Mouse (Mus musculus) kidney, embryonic 16.5 days (tissue): Measurements from ENCODE around the gene Nosip. TPM values are rescaled to one million over a fixed set of nuclear protein-coding genes. Genes with fewer than 3 reads are reported as not detected.

Source experiments
- ATAC-seq: fragments of 200-750 bp; cut with Nextera tagmentation; 2 replicates; pipeline ENCODE4 v1.8.0; 2017; ENCODE audit warnings: moderate TSS enrichment; ENCODE audit not compliant: low FRiP score, low TSS enrichment
- H3K27ac ChIP-seq: fragments of 300-500 bp; sonication (generic); 2 replicates; pipeline ENCODE4 v1.5.1; 2014; ENCODE audit warnings: low read length
- H3K27me3 ChIP-seq: fragments of 300-500 bp; sonication (generic); 2 replicates; pipeline ENCODE4 v1.6.1; 2014; ENCODE audit warnings: low read length, control low read depth, mixed read lengths; ENCODE audit not compliant: insufficient read depth
- H3K36me3 ChIP-seq: fragments of 300-500 bp; sonication (generic); 2 replicates; pipeline ENCODE4 v1.6.1; 2014; ENCODE audit warnings: low read length, control low read depth, mixed read lengths; ENCODE audit not compliant: insufficient read depth
- H3K4me1 ChIP-seq: fragments of 300-500 bp; sonication (generic); 2 replicates; pipeline ENCODE4 v1.6.1; 2014; ENCODE audit warnings: low read length, control low read depth, mixed read lengths; ENCODE audit not compliant: insufficient read depth
- H3K4me2 ChIP-seq: fragments of 300-500 bp; sonication (generic); replicated peaks from 2 replicates; pipeline ENCODE4 v1.6.1; 2014; ENCODE audit warnings: low read depth, low read length
- H3K4me3 ChIP-seq: fragments of 300-500 bp; sonication (generic); 2 replicates; pipeline ENCODE4 v1.5.1; 2014; ENCODE audit warnings: mild to moderate bottlenecking, low read length
- H3K9ac ChIP-seq: fragments of 300-500 bp; sonication (generic); replicated peaks from 2 replicates; pipeline ENCODE4 v1.6.1; 2014; ENCODE audit warnings: low read length
- H3K9me3 ChIP-seq: fragments of 300-500 bp; sonication (generic); 2 replicates; pipeline ENCODE4 v1.6.1; 2016; ENCODE audit warnings: low read length, control low read depth
- WGBS: fragments of 180-500 bp; shearing (Covaris S2); extraction: QIAGEN DNeasy Blood & Tissue Kit; methylation state at CpG from one replicate; pipeline ENCODE4 v1.1.7; 2014; 5-methylcytosine and 5-hydroxymethylcytosine counted together
- microRNA counts: library from miRNA; unstranded; fragments of <30 nt; microRNA quantifications from one replicate; lab custom pipeline; 2016
- microRNA-seq: library from miRNA; unstranded; fragments of <30 nt; microRNA quantifications from one replicate; pipeline ENCODE4, GENCODE M21; 2016
- polyA plus RNA-seq: library from polyadenylated mRNA; unstranded; fragments of >200 nt; fragmentation: Nextera tagmentation; extraction: Ambion mirVana; gene quantifications from 2 replicates; pipeline ENCODE4 v1.2.1, GENCODE M21; 2015

Nosip gene
- polyA plus RNA-seq, 1 experiment from 2014 or later, result 86.3 TPM

DNA sequence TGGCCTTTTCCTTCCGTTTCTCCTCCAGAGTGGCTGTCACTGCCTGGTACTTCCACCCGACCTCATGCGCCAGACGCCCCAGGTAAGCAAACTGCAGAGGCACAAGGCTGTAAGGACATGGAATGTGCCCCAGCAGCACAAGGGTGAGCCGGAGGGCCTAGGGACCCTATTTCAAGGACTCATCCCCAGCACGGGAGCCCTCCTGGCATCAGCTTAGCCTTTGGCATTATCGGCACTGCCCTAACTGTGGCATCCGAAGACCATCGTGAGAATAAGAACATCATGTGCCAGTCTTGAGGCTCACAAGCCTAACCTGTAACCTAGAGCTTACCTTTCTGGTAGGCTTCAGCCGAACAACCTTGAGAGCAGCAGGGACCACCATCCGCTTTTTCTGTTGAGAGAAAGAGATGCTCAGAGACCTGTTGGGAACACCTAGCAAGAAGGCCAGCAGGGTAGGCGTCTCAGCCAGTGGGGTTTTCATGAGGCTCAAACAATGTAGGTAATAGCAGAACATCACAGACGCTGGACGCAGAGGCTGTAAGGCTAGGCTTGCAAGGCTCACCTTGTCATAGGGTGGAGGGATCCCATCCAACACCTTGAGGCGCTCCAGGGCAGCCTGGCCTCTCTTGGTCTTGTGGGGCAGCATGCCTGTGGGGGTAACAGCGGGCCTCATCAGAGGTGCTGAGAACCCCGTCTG lies 64.1 kb downstream of the Nosip start:
- H3K36me3 ChIP-seq, result peaks cover 51% of the 10 kb centered on the region
- ATAC-seq, result no peak
- H3K4me3 ChIP-seq, result peak overlapping the region; percentile 88
- 73% methylated on average over 17 of the region's 17 CpGs for WGBS
- no peaks in the 10 kb centered on the region for H3K9me3 ChIP-seq
- H3K4me1 ChIP-seq, result peaks cover 53% of the 10 kb centered on the region
- peak overlapping the region; percentile 95 for H3K27ac ChIP-seq
- H3K4me2 ChIP-seq, result peak overlapping the region; percentile 92
- H3K27me3 ChIP-seq, result no peaks in the 10 kb centered on the region
- H3K9ac ChIP-seq, result peak overlapping the region; percentile 94

DNA sequence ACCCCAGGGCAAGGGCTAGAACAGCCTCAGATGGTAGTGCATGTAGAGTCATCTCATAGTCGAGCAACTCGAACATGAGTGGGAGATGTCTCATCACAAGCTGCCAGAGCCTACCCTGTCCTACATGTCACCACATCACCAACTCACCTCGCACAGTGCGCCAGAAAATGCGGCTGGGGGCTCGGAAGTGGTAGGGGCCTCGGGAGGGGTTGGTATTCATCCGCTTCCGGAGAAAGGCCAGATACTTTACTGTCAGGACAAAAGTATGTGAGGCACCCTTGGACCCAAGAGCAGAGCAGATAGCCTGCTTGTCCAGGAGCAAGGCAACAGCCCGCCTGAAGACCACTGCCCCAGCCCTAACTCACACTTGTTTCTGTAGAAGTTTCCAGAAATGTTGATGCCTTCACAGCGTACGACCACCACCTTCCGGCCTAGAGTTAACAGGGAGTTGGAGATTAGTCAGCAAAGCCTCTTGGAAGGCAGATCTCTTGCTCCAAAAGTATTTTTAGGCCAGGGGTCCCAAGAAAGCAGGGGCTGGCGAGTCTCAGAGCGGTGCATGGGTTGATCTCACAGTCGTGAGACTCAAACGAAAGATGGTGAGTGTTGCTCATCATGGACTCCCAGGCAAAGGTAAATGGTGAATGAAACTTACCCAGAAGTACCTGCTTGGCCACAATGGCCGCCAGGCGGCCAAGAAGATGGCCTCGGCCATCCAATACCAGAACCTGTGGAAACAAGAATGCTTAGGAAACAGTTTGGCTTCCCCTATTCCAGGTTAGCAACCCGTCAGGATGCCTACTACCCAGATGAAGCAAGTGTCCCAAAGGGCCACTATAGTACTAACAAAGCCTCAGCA lies 64.8 kb downstream of the Nosip start:
- Histone ChIP-seq H3K9me3 (no peaks in the 10 kb centered on the region), H3K4me2 (peak overlapping the region; percentile 92)
- WGBS, result 35% methylated on average over 21 of the region's 21 CpGs

More for the DNA sequence above, 64.8 kb downstream of the Nosip start:
- H3K27me3 ChIP-seq, result no peaks in the 10 kb centered on the region
- H3K4me1 ChIP-seq, result peaks cover 53% of the 10 kb centered on the region
- peak overlapping the region; percentile 88 for H3K4me3 ChIP-seq
- H3K9ac ChIP-seq, result peak overlapping the region; percentile 94
- H3K36me3 ChIP-seq, result peaks cover 43% of the 10 kb centered on the region
- ATAC-seq, result no peak
- peak overlapping the region; percentile 95 for H3K27ac ChIP-seq

MicroRNA genes within 50 kb of the gene (microRNA counts, 519-probe panel; counts per million panel counts)
- microRNA mmu-miR-150 (lab: Ali Mortazavi, UCI), result 2,595 counts per million, percentile 64 among the panel's probes with 10 or more counts

Small RNA genes lying within 50 kb of the gene (microRNA-seq; reads per million reads assigned to microRNA genes)
- 28.0 reads per million, percentile 41 among the genes with 10 or more reads in this experiment for gene Mir150
- 15.0 reads per million, percentile 35 among the genes with 10 or more reads in this experiment for gene Mir5121
- gene Mir7054, result not detected

Other genes with a start within 250 kb of the Nosip start
- 99.9 and 105 TPM in 2 replicates for gene Nup62, start 246.3 kb upstream of the Nosip start, polyA plus RNA-seq
- gene Il4i1, start 246.0 kb upstream of the Nosip start, polyA plus RNA-seq, result 1.1 and 1.5 TPM in 2 replicates
- gene Atf5, start 245.8 kb upstream of the Nosip start, polyA plus RNA-seq, result 3.5 and 4.3 TPM in 2 replicates
- gene Akt1s1, start 213.4 kb upstream of the Nosip start, polyA plus RNA-seq, result 117 and 126 TPM in 2 replicates
- gene Tbc1d17, start 213.3 kb upstream of the Nosip start, polyA plus RNA-seq, result 93.9 and 94.9 TPM in 2 replicates
- gene Pnkp, start 205.3 kb upstream of the Nosip start, polyA plus RNA-seq, result 38.7 and 40.4 TPM in 2 replicates
- 371 and 404 TPM in 2 replicates for gene Ptov1, start 192.6 kb upstream of the Nosip start, polyA plus RNA-seq
- 136 and 149 TPM in 2 replicates for gene Med25, start 169.7 kb upstream of the Nosip start, polyA plus RNA-seq
- gene Fuz, start 166.3 kb upstream of the Nosip start, polyA plus RNA-seq, result 27.7 and 28.4 TPM in 2 replicates
- 72.9 and 75.3 TPM in 2 replicates for gene Ap2a1, start 132.9 kb upstream of the Nosip start, polyA plus RNA-seq
- gene Tsks, start 119.2 kb upstream of the Nosip start, polyA plus RNA-seq, result 0.10 and 0.24 TPM in 2 replicates
- 22.4 and 23.8 TPM in 2 replicates for gene Cpt1c, start 87.6 kb upstream of the Nosip start, polyA plus RNA-seq
- 681 and 701 TPM in 2 replicates for gene Prmt1, start 75.9 kb upstream of the Nosip start, polyA plus RNA-seq
- 109 TPM in 2 replicates for gene Irf3, start 64.8 kb upstream of the Nosip start, polyA plus RNA-seq
- gene Bcl2l12, start 63.7 kb upstream of the Nosip start, polyA plus RNA-seq, result 56.1 and 61.9 TPM in 2 replicates
- gene Scaf1, start 46.1 kb upstream of the Nosip start, polyA plus RNA-seq, result 30.6 and 36.4 TPM in 2 replicates
- 42.9 and 44.1 TPM in 2 replicates for gene Rras, start 44.5 kb upstream of the Nosip start, polyA plus RNA-seq
- 12.9 and 13.8 TPM in 2 replicates for gene Prr12, start 9.5 kb upstream of the Nosip start, polyA plus RNA-seq
- 42.4 and 44.9 TPM in 2 replicates for gene Prrg2, start 248 bp downstream of the Nosip start, polyA plus RNA-seq
- gene Rcn3, start 29.8 kb downstream of the Nosip start, polyA plus RNA-seq, result 352 and 369 TPM in 2 replicates
- gene Fcgrt, start 41.4 kb downstream of the Nosip start, polyA plus RNA-seq, result 93.7 and 114 TPM in 2 replicates
- gene Rps11, start 62.0 kb downstream of the Nosip start, polyA plus RNA-seq, result 1,363 and 1,408 TPM in 2 replicates
- gene Rpl13a, start 66.3 kb downstream of the Nosip start, polyA plus RNA-seq, result 1,083 and 1,117 TPM in 2 replicates
- 0.18 TPM in 1 of 2 replicates, not detected in the other for gene Gm45713, start 73.8 kb downstream of the Nosip start, polyA plus RNA-seq
- 0.95 and 1.9 TPM in 2 replicates for gene Flt3l, start 74.0 kb downstream of the Nosip start, polyA plus RNA-seq
- gene Pih1d1, start 91.9 kb downstream of the Nosip start, polyA plus RNA-seq, result 109 and 112 TPM in 2 replicates
- gene Aldh16a1, start 92.2 kb downstream of the Nosip start, polyA plus RNA-seq, result 81.2 and 88.6 TPM in 2 replicates
- gene Slc17a7, start 101.5 kb downstream of the Nosip start, polyA plus RNA-seq, result 0.19 and 0.42 TPM in 2 replicates
- not detected in 2 replicates for gene Gfy, start 117.1 kb downstream of the Nosip start, polyA plus RNA-seq
- not detected in 2 replicates for gene Pth2, start 118.6 kb downstream of the Nosip start, polyA plus RNA-seq
- 0.85 and 0.86 TPM in 2 replicates for gene Ccdc155, start 142.5 kb downstream of the Nosip start, polyA plus RNA-seq
- 0.78 TPM in 1 of 2 replicates, not detected in the other for gene Dkkl1, start 149.7 kb downstream of the Nosip start, polyA plus RNA-seq
- 195 and 203 TPM in 2 replicates for gene Tead2, start 153.3 kb downstream of the Nosip start, polyA plus RNA-seq
- 1.0 and 1.1 TPM in 2 replicates for gene Cd37, start 176.7 kb downstream of the Nosip start, polyA plus RNA-seq
- 0.28 and 0.30 TPM in 2 replicates for gene Slc6a16, start 178.7 kb downstream of the Nosip start, polyA plus RNA-seq
- gene Slc6a21, start 215.1 kb downstream of the Nosip start, polyA plus RNA-seq, result not detected in 2 replicates